Mouse (Mus musculus): ENCODE data around the gene Aarsd1. TPM values are rescaled to one million over a fixed set of nuclear protein-coding genes. Genes with fewer than 3 reads are reported as not detected.
"Not testable (repeated sequence)": the region's sequence is repeated elsewhere in the genome, so short reads cannot be mapped to it uniquely, and the experiment has no call there.

Gene Aarsd1
- polyA plus RNA-seq, 1 experiment from 2014 or later, result 78.9 TPM

DNA sequence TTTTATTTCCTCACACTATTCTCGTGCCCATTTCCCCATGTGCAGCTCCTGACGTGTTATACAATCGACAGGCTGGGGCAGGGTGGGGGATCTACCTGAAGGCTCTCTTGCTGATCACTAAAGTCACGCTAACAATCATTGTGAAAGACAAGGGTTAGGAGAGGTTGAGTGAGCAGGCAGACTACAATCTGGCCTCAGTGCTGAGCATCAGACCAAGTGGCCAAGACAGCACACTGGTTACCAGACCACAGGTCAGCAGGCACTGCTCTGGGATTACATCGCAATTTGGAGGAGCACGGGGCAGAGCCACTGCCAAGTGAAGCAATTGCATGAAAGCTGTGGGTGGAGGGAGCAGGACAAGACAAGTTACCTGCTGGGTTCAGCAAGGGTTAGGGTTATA is 38.5 kb downstream of the Aarsd1 start:
- whole genome bisulfite sequencing, result 64% methylated on average over 6 of the region's 6 CpGs

DNA sequence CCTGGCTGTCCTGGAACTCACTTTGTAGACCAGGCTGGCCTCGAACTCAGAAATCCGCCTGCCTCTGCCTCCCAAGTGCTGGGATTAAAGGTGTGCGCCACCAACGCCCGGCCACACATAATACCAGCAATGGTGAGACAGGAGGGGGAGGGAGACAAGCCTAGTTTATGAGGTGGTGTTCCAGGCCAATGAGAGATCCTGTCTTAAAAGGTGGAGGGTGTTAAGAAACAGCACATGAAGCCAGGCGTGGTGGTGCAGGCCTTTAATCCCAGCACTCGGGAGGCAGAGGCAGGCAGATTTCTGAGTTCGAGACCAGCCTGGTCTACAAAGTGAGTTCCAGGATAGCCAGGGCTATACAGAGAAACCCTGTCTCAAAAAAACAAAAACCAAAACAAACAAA is 39.2 kb downstream of the Aarsd1 start:
- not testable (repeated sequence) for DNase-seq (ENCODE audit: low spot score); H3K9ac ChIP-seq (ENCODE audit: low read length); H3K9me3 ChIP-seq (ENCODE audit: control insufficient read depth, low read length); H3K4me1 ChIP-seq (replicated peaks; ENCODE audit: control insufficient read depth, insufficient read depth, low read length); ATAC-seq (replicated peaks; ENCODE audit: low FRiP score, low TSS enrichment, low read depth); H3K36me3 ChIP-seq (ENCODE audit: control insufficient read depth, insufficient read depth, low read length); H3K4me3 ChIP-seq (ENCODE audit: low read depth, low read length); H3K4me2 ChIP-seq (ENCODE audit: low read length); H3K27ac ChIP-seq (ENCODE audit: low read depth); H3K27me3 ChIP-seq (replicated peaks; ENCODE audit: control insufficient read depth, insufficient read depth, low read length)
- WGBS, result 93% methylated on average over 8 of the region's 8 CpGs

More for the DNA sequence above, 38.5 kb downstream of the Aarsd1 start:
- Histone ChIP-seq H3K9ac (ENCODE audit: low read length) (no peak overlapping the region), H3K4me3 (ENCODE audit: low read depth, low read length) (no peak overlapping the region), H3K4me1 (replicated peaks; ENCODE audit: control insufficient read depth, insufficient read depth, low read length) (0 out of 2 replicates have a peak, but pooled peaks cover 2% of the 10 kb centered on the region), H3K36me3 (ENCODE audit: control insufficient read depth, insufficient read depth, low read length) (no peaks in the 10 kb centered on the region), H3K4me2 (ENCODE audit: low read length) (no peak overlapping the region), H3K9me3 (ENCODE audit: control insufficient read depth, low read length) (no peaks in the 10 kb centered on the region), H3K27ac (ENCODE audit: low read depth) (no peak overlapping the region), H3K27me3 (replicated peaks; ENCODE audit: control insufficient read depth, insufficient read depth, low read length) (no peaks in the 10 kb centered on the region)
- ATAC-seq (replicated peaks; ENCODE audit: low FRiP score, low TSS enrichment, low read depth), result no peak
- no peak for DNase-seq (ENCODE audit: low spot score)

DNA sequence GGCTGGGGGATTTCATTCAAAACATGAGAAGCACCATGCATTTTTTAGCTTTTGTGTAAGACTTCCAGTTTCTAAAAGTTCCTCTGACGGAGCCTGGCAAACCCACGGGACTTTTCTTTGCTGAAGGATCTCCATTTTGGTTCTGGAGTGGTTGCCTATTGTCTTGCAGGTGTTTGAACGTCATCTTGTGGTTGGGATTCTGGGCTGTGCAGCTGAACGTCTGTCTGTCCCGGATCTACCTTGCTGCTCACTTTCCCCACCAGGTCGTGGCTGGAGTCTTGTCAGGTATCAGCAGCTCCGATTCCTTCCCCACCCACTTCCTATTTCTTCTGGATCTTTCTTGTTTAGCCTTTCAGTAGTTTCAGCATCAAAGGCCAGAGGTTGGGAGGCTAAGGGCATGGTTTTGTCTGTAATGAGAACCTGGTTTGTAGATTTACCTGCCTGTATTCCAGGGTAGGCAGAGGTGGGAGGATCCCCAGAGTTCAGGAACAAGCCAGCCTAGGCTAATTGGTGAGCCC is 42.9 kb downstream of the Aarsd1 start:
- no peak for ATAC-seq (replicated peaks; ENCODE audit: low FRiP score, low TSS enrichment, low read depth)
- no peak for DNase-seq (ENCODE audit: low spot score)
- 69% methylated on average over 7 of the region's 7 CpGs for WGBS
- no peaks in the 10 kb centered on the region for H3K27me3 ChIP-seq (replicated peaks; ENCODE audit: control insufficient read depth, insufficient read depth, low read length)
- no peak overlapping the region for H3K4me2 ChIP-seq (ENCODE audit: low read length)
- H3K4me1 ChIP-seq (replicated peaks; ENCODE audit: control insufficient read depth, insufficient read depth, low read length), result 0 out of 2 replicates have a peak, but pooled peaks cover under 1% of the 10 kb centered on the region
- no peaks in the 10 kb centered on the region for H3K9me3 ChIP-seq (ENCODE audit: control insufficient read depth, low read length)
- no peaks in the 10 kb centered on the region for H3K36me3 ChIP-seq (ENCODE audit: control insufficient read depth, insufficient read depth, low read length)
- H3K27ac ChIP-seq (ENCODE audit: low read depth), result no peak overlapping the region
- no peak overlapping the region for H3K9ac ChIP-seq (ENCODE audit: low read length)
- no peak overlapping the region for H3K4me3 ChIP-seq (ENCODE audit: low read depth, low read length)

DNA sequence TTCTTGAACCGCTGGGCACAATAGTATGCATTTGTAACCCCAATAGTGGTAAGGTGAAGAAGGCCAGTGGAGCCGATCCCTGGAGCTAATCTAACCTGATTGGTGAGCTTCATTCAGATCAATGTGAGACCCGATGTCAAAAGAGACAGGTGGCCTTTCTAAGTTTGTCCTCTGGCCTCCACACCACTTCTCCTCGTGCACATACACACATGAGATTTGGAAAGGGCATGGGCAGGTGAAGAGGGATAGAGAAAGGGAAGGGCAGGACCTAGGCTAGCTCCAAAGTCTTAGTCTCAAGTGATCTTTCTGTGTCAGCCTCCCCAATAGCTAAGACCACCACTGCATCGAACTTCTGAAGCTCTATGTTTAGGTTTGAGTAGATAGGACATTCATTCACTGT is 47.3 kb downstream of the Aarsd1 start:
- Histone ChIP-seq H3K4me1 (replicated peaks; ENCODE audit: control insufficient read depth, insufficient read depth, low read length) (no peaks in the 10 kb centered on the region), H3K9me3 (ENCODE audit: control insufficient read depth, low read length) (no peaks in the 10 kb centered on the region), H3K4me2 (ENCODE audit: low read length) (no peak overlapping the region), H3K27me3 (replicated peaks; ENCODE audit: control insufficient read depth, insufficient read depth, low read length) (no peaks in the 10 kb centered on the region), H3K36me3 (ENCODE audit: control insufficient read depth, insufficient read depth, low read length) (no peaks in the 10 kb centered on the region), H3K4me3 (ENCODE audit: low read depth, low read length) (no peak overlapping the region), H3K27ac (ENCODE audit: low read depth) (no peak overlapping the region), H3K9ac (ENCODE audit: low read length) (no peak overlapping the region)
- DNase-seq (ENCODE audit: low spot score) (no peak), ATAC-seq (replicated peaks; ENCODE audit: low FRiP score, low TSS enrichment, low read depth) (no peak)
- 66% methylated on average over 5 of the region's 5 CpGs for WGBS

DNA sequence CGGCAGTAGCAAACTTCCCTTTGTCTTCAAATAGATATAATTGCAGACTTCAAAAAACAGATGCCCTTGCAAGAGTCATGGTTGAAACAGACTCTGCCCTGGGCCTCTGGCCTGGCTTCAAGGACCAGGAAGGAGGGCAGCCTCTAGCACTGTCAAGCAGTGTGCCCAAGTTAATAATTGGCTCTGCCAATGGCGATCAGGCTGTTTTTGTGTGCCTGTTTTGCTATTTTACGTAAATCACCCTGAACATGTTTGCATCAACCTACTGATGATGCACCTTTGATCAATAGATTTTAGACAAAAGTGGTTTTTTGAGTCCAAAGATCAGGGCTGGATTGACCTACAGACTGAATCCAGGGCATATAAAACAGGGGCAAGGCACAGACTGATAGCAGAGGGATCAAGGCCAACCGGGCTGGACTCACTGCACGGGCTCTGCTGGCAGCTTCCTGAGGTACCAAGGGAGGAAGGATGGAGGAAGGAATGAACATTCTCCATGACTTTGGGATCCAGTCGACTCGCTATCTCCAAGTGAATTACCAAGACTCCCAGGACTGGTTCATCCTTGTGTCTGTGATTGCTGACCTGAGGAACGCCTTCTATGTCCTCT is 50.0 kb downstream of the Aarsd1 start, which contains the start of gene G6pc:
TSS of gene G6pc (plus strand) at position 236 of the 610 bp plus-strand sequence.
- 83% methylated on average over 8 of the region's 8 CpGs for WGBS
- Histone ChIP-seq H3K9me3 (ENCODE audit: control insufficient read depth, low read length) (no peaks in the 10 kb centered on the region), H3K4me3 (ENCODE audit: low read depth, low read length) (no peak within 1 kb of the TSS), H3K27me3 (replicated peaks; ENCODE audit: control insufficient read depth, insufficient read depth, low read length) (no peaks in the 10 kb centered on the region), H3K4me2 (ENCODE audit: low read length) (no peak within 1 kb of the TSS), H3K27ac (ENCODE audit: low read depth) (no peak within 1 kb of the TSS), H3K36me3 (ENCODE audit: control insufficient read depth, insufficient read depth, low read length) (no peaks in the 10 kb centered on the region), H3K9ac (ENCODE audit: low read length) (no peak within 1 kb of the TSS), H3K4me1 (replicated peaks; ENCODE audit: control insufficient read depth, insufficient read depth, low read length) (no peaks in the 10 kb centered on the region)
- no peak for DNase-seq (ENCODE audit: low spot score)
- ATAC-seq (replicated peaks; ENCODE audit: low FRiP score, low TSS enrichment, low read depth), result no peak

DNA sequence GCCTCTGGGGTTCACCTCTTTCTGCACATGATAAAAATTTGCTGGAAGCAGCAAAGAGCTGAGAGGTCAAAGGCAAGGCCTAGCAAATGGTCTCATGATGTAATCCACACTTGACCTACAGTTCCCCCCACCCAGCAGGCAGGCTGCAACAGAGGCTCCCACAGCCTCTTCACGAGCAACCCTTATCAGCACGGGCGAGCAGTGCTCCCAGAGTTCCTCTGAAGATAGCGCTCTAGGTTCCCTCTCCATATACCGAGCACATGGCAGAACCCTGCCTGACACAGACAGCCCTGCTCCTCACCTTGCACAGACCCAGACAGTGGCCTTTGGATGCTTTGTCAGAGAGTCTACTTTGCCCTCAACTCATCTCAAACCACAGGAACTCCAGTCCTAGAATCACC is 52.9 kb downstream of the Aarsd1 start:
- no peak overlapping the region for H3K4me2 ChIP-seq (ENCODE audit: low read length)
- WGBS, result 56% methylated on average over 5 of the region's 5 CpGs
- no peaks in the 10 kb centered on the region for H3K27me3 ChIP-seq (replicated peaks; ENCODE audit: control insufficient read depth, insufficient read depth, low read length)
- no peaks in the 10 kb centered on the region for H3K9me3 ChIP-seq (ENCODE audit: control insufficient read depth, low read length)
- no peak overlapping the region for H3K9ac ChIP-seq (ENCODE audit: low read length)
- no peak for DNase-seq (ENCODE audit: low spot score)
- no peak for ATAC-seq (replicated peaks; ENCODE audit: low FRiP score, low TSS enrichment, low read depth)
- H3K36me3 ChIP-seq (ENCODE audit: control insufficient read depth, insufficient read depth, low read length), result no peaks in the 10 kb centered on the region
- H3K27ac ChIP-seq (ENCODE audit: low read depth), result no peak overlapping the region
- H3K4me1 ChIP-seq (replicated peaks; ENCODE audit: control insufficient read depth, insufficient read depth, low read length), result 0 out of 2 replicates have a peak, but pooled peaks cover 4% of the 10 kb centered on the region
- no peak overlapping the region for H3K4me3 ChIP-seq (ENCODE audit: low read depth, low read length)

DNA sequence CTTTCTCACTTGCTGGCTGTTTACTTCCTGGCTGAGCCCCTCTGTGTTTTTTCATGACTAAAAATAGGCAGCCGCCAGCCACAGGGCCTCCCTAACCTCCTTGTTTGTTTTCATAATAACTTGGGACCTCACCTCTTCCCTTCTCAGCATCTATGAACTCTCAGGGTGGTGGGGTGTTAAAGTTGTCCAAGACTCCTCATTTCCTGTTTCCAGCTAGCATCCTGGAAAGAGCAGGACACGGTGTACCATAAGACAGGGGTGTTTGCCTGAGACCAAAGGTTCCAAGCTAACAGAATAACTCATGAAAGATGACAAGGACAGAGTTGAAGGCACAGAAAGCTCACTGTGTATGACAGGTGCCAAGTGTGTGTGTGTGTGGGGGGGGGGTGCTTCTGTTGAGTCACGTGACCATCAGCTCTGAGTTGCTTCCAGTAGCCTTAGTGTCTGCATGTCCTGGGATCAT is 56.7 kb downstream of the Aarsd1 start:
- no peaks in the 10 kb centered on the region for H3K36me3 ChIP-seq (ENCODE audit: control insufficient read depth, insufficient read depth, low read length)
- no peak overlapping the region; the same call in 1 of the 2 replicates for H3K27ac ChIP-seq (ENCODE audit: low read depth)
- H3K9me3 ChIP-seq (ENCODE audit: control insufficient read depth, low read length), result no peaks in the 10 kb centered on the region

DNA sequence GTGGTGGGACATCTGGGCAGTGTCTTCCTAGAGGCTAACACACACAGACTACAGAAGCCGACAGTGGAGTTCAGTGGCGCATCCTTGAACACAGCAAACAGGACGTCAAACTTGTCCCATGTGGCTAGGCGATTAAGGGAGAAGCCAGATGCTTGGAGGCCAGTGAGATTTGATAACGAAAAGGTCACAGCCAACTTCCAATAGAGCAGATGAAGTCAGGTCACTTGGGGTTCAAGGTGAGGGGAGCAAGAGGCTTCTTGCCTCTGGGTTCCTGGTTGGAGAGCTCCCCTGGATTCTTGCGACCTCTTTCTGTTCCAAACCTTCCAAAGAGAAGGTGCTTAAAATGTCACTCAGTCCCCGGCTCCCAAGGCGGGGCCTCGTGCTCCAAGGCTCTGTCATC is 57.6 kb downstream of the Aarsd1 start:
- Histone ChIP-seq H3K4me1 (replicated peaks; ENCODE audit: control insufficient read depth, insufficient read depth, low read length) (0 out of 2 replicates have a peak, but pooled peaks cover 4% of the 10 kb centered on the region), H3K36me3 (ENCODE audit: control insufficient read depth, insufficient read depth, low read length) (no peaks in the 10 kb centered on the region), H3K27ac (ENCODE audit: low read depth) (no peak overlapping the region), H3K27me3 (replicated peaks; ENCODE audit: control insufficient read depth, insufficient read depth, low read length) (no peaks in the 10 kb centered on the region), H3K4me3 (ENCODE audit: low read depth, low read length) (no peak overlapping the region), H3K4me2 (ENCODE audit: low read length) (no peak overlapping the region), H3K9me3 (ENCODE audit: control insufficient read depth, low read length) (no peaks in the 10 kb centered on the region), H3K9ac (ENCODE audit: low read length) (no peak overlapping the region)
- ATAC-seq (replicated peaks; ENCODE audit: low FRiP score, low TSS enrichment, low read depth), result no peak
- 62% methylated on average over 9 of the region's 9 CpGs for WGBS
- no peak for DNase-seq (ENCODE audit: low spot score)

More for the DNA sequence above, 56.7 kb downstream of the Aarsd1 start:
- no peak for ATAC-seq (replicated peaks; ENCODE audit: low FRiP score, low TSS enrichment, low read depth)
- no peaks in the 10 kb centered on the region for H3K27me3 ChIP-seq (replicated peaks; ENCODE audit: control insufficient read depth, insufficient read depth, low read length)
- no peak overlapping the region for H3K4me2 ChIP-seq (ENCODE audit: low read length)
- H3K9ac ChIP-seq (ENCODE audit: low read length), result no peak overlapping the region
- no peak overlapping the region for H3K4me3 ChIP-seq (ENCODE audit: low read depth, low read length)
- 41% methylated on average over 3 of the region's 3 CpGs for WGBS
- 0 out of 2 replicates have a peak, but pooled peaks cover 4% of the 10 kb centered on the region for H3K4me1 ChIP-seq (replicated peaks; ENCODE audit: control insufficient read depth, insufficient read depth, low read length)
- no peak for DNase-seq (ENCODE audit: low spot score)
